Mouse (Mus musculus) CH12.LX (cell line): Measurements from ENCODE around the gene Mob3b. TPM values are rescaled to one million over a fixed set of nuclear protein-coding genes. Genes with fewer than 3 reads are reported as not detected.

Experiments used
- DNase-seq: peaks from one replicate; pipeline ENCODE4 v3.0.0-alpha.2; 2013; ENCODE audit errors: extremely low read depth
- H3K27ac ChIP-seq: 2 replicates; pipeline ENCODE4 v1.5.1; 2012; ENCODE audit warnings: low read depth, mild to moderate bottlenecking, control low read depth, moderate library complexity; ENCODE audit not compliant: insufficient read depth
- H3K27me3 ChIP-seq: replicated peaks from 2 replicates; pipeline ENCODE3; 2012; ENCODE audit warnings: inconsistent platforms
- H3K36me3 ChIP-seq, 2 experiments: replicated peaks in 1 of 2; 2 replicates each; pipeline versions ENCODE3 to v1.6.1; 2012; ENCODE audit warnings: inconsistent platforms in 1 of 2, low read length in 1 of 2, mild to moderate bottlenecking in 1 of 2, mixed read lengths in 1 of 2, moderate library complexity in 1 of 2; ENCODE audit not compliant: control insufficient read depth in 1 of 2, insufficient read depth in 1 of 2
- H3K4me1 ChIP-seq, 2 experiments: 2 replicates each; pipeline ENCODE4 v1.6.1; 2012; ENCODE audit warnings: inconsistent platforms in 1 of 2, moderate library complexity in 1 of 2; ENCODE audit not compliant: insufficient read depth in 2 of 2, control insufficient read depth in 1 of 2
- H3K4me2 ChIP-seq: 2 replicates; pipeline ENCODE4 v1.6.1; 2012; ENCODE audit warnings: low read depth, mild to moderate bottlenecking, control low read depth; ENCODE audit not compliant: poor library complexity, insufficient read depth, severe bottlenecking
- H3K4me3 ChIP-seq, 3 experiments: fragments of 150-350 bp in 1 of 3; sonication (generic) in 1 of 3; replicated peaks in 1 of 3; 2 replicates each; pipeline versions ENCODE3 to v1.5.1; 2011 to 2012; ENCODE audit warnings: low read depth in 2 of 3, low read length in 2 of 3, mild to moderate bottlenecking in 2 of 3, moderate library complexity in 2 of 3, control low read depth in 1 of 3, improper control_type of control experiment in 1 of 3, inconsistent platforms in 1 of 3, mixed read lengths in 1 of 3; ENCODE audit not compliant: poor library complexity in 1 of 3
- H3K79me2 ChIP-seq: replicated peaks from 2 replicates; pipeline ENCODE4 v1.6.1; 2012; ENCODE audit warnings: mild to moderate bottlenecking, moderate library complexity; ENCODE audit not compliant: control insufficient read depth, poor library complexity, insufficient read depth, severe bottlenecking; ENCODE audit errors: extremely low read depth
- H3K9ac ChIP-seq: 2 replicates; pipeline ENCODE4 v1.6.1; 2012; ENCODE audit warnings: low read depth, mild to moderate bottlenecking, control low read depth, moderate library complexity; ENCODE audit not compliant: insufficient read depth
- H3K9me3 ChIP-seq: replicated peaks from 2 replicates; pipeline ENCODE3; 2012; ENCODE audit warnings: low read length, inconsistent platforms, mixed read lengths
- BHLHE40 ChIP-seq: IDR thresholded peaks from 2 replicates; pipeline ENCODE4 v1.6.1; 2011; ENCODE audit warnings: mild to moderate bottlenecking, low read depth, low read length, improper control_type of control experiment
- CHD1 ChIP-seq: IDR thresholded peaks from 2 replicates; pipeline ENCODE4 v1.6.1; 2012; ENCODE audit warnings: low read depth, low read length, improper control_type of control experiment, inconsistent platforms
- CHD2 ChIP-seq: IDR thresholded peaks from 2 replicates; pipeline ENCODE4 v1.6.1; 2011; ENCODE audit warnings: low read length, improper control_type of control experiment
- CTCF ChIP-seq, 2 experiments: IDR thresholded peaks in 1 of 2; conservative IDR thresholded peaks in 1 of 2; 2 replicates each; pipeline ENCODE4 v1.5.1; 2011 to 2012; ENCODE audit warnings: low read depth in 2 of 2, low read length in 2 of 2, improper control_type of control experiment in 1 of 2, inconsistent platforms in 1 of 2, mild to moderate bottlenecking in 1 of 2, moderate library complexity in 1 of 2
- E2F4 ChIP-seq: IDR thresholded peaks from 2 replicates; pipeline ENCODE4 v1.6.1; 2011; ENCODE audit warnings: low read depth, low read length, improper control_type of control experiment; ENCODE audit not compliant: insufficient replicate concordance
- ELF1 ChIP-seq: IDR thresholded peaks from 2 replicates; pipeline ENCODE4 v1.6.1; 2014; ENCODE audit warnings: low read depth, mild to moderate bottlenecking, inconsistent platforms, low read length, improper control_type of control experiment
- EP300 ChIP-seq: IDR thresholded peaks from 2 replicates; pipeline ENCODE4 v1.6.1; 2011; ENCODE audit warnings: low read length, improper control_type of control experiment
- ETS1 ChIP-seq: conservative IDR thresholded peaks from 2 replicates; pipeline ENCODE4 v1.6.1; 2012; ENCODE audit warnings: low read depth, mild to moderate bottlenecking, inconsistent platforms, low read length, improper control_type of control experiment, moderate library complexity
- GABPA ChIP-seq: IDR thresholded peaks from 2 replicates; pipeline ENCODE4 v1.6.1; 2012; ENCODE audit warnings: low read depth, low read length, improper control_type of control experiment, inconsistent platforms; ENCODE audit not compliant: insufficient replicate concordance
- HCFC1 ChIP-seq: IDR thresholded peaks from 2 replicates; pipeline ENCODE4 v1.6.1; 2012; ENCODE audit warnings: low read depth, mild to moderate bottlenecking, inconsistent platforms, low read length, improper control_type of control experiment
- IRF4 ChIP-seq: IDR thresholded peaks from 2 replicates; pipeline ENCODE4 v1.6.1; 2014; ENCODE audit warnings: low read depth, mild to moderate bottlenecking, inconsistent platforms, low read length, improper control_type of control experiment
- JUN ChIP-seq: IDR thresholded peaks from 2 replicates; pipeline ENCODE4 v1.6.1; 2011; ENCODE audit warnings: low read depth, mild to moderate bottlenecking, low read length, improper control_type of control experiment, moderate library complexity; ENCODE audit not compliant: insufficient read depth
- JUND ChIP-seq: conservative IDR thresholded peaks from 2 replicates; pipeline ENCODE4 v1.6.1; 2011; ENCODE audit warnings: low read depth, low read length, improper control_type of control experiment
- KAT2A ChIP-seq: IDR thresholded peaks from 2 replicates; pipeline ENCODE4 v1.6.1; 2012; ENCODE audit warnings: low read length, improper control_type of control experiment, inconsistent platforms; ENCODE audit not compliant: insufficient replicate concordance
- MAFK ChIP-seq: IDR thresholded peaks from 2 replicates; pipeline ENCODE4 v1.6.1; 2011; ENCODE audit warnings: low read length, improper control_type of control experiment; ENCODE audit not compliant: insufficient replicate concordance
- MAX ChIP-seq: IDR thresholded peaks from 2 replicates; pipeline ENCODE4 v1.6.1; 2011; ENCODE audit warnings: low read length, improper control_type of control experiment
- MAZ ChIP-seq: IDR thresholded peaks from 2 replicates; pipeline ENCODE4 v1.6.1; 2012; ENCODE audit warnings: low read depth, mild to moderate bottlenecking, inconsistent platforms, low read length, improper control_type of control experiment, moderate library complexity
- MEF2A ChIP-seq: IDR thresholded peaks from 2 replicates; pipeline ENCODE4 v1.6.1; 2014; ENCODE audit warnings: low read depth, mild to moderate bottlenecking, inconsistent platforms, low read length, improper control_type of control experiment, borderline replicate concordance
- MXI1 ChIP-seq: IDR thresholded peaks from 2 replicates; pipeline ENCODE4 v1.6.1; 2011; ENCODE audit warnings: mild to moderate bottlenecking, low read depth, low read length, improper control_type of control experiment
- MYC ChIP-seq: IDR thresholded peaks from 2 replicates; pipeline ENCODE4 v1.6.1; 2011; ENCODE audit warnings: low read depth, mild to moderate bottlenecking, improper control_type of control experiment, low read length
- NELFE ChIP-seq: IDR thresholded peaks from 2 replicates; pipeline ENCODE4 v1.6.1; 2011; ENCODE audit warnings: low read depth, low read length, improper control_type of control experiment
- NRF1 ChIP-seq: IDR thresholded peaks from 2 replicates; pipeline ENCODE4 v1.6.1; 2014; ENCODE audit warnings: low read depth, mild to moderate bottlenecking, inconsistent platforms, low read length, improper control_type of control experiment, moderate library complexity
- PAX5 ChIP-seq: IDR thresholded peaks from 2 replicates; pipeline ENCODE4 v1.6.1; 2012; ENCODE audit warnings: low read length, inconsistent platforms, mixed read lengths
- POLR2A ChIP-seq: IDR thresholded peaks from 2 replicates; pipeline ENCODE4 v1.6.1; 2011; ENCODE audit warnings: low read depth, mild to moderate bottlenecking, improper control_type of control experiment, low read length
- POLR2AphosphoS2 ChIP-seq: IDR thresholded peaks from 2 replicates; pipeline ENCODE4 v1.6.1; 2011; ENCODE audit warnings: low read depth, low read length, improper control_type of control experiment
- RAD21 ChIP-seq: IDR thresholded peaks from 2 replicates; pipeline ENCODE4 v1.6.1; 2011; ENCODE audit warnings: low read depth, mild to moderate bottlenecking, low read length, improper control_type of control experiment, moderate library complexity
- RCOR1 ChIP-seq: conservative IDR thresholded peaks from 2 replicates; pipeline ENCODE4 v1.6.1; 2012; ENCODE audit warnings: low read depth, mild to moderate bottlenecking, inconsistent platforms, low read length, improper control_type of control experiment
- SIN3A ChIP-seq: IDR thresholded peaks from 2 replicates; pipeline ENCODE4 v1.6.1; 2012; ENCODE audit warnings: low read length, improper control_type of control experiment, inconsistent platforms
- SMC3 ChIP-seq: IDR thresholded peaks from 2 replicates; pipeline ENCODE4 v1.6.1; 2011; ENCODE audit warnings: low read depth, low read length, improper control_type of control experiment
- TBP ChIP-seq: conservative IDR thresholded peaks from 2 replicates; pipeline ENCODE4 v1.6.1; 2011; ENCODE audit warnings: low read depth, low read length, improper control_type of control experiment
- TCF12 ChIP-seq: IDR thresholded peaks from 2 replicates; pipeline ENCODE4 v1.6.1; 2014; ENCODE audit warnings: low read depth, mild to moderate bottlenecking, inconsistent platforms, low read length, improper control_type of control experiment
- UBTF ChIP-seq: IDR thresholded peaks from 2 replicates; pipeline ENCODE4 v1.6.1; 2012; ENCODE audit warnings: low read depth, mild to moderate bottlenecking, inconsistent platforms, low read length, improper control_type of control experiment, moderate library complexity
- USF1 ChIP-seq: IDR thresholded peaks from 2 replicates; pipeline ENCODE4 v1.6.1; 2014; ENCODE audit warnings: low read depth, mild to moderate bottlenecking, inconsistent platforms, low read length, improper control_type of control experiment
- USF2 ChIP-seq: conservative IDR thresholded peaks from 2 replicates; pipeline ENCODE4 v1.6.1; 2011; ENCODE audit warnings: low read depth, low read length, improper control_type of control experiment
- ZC3H11A ChIP-seq: IDR thresholded peaks from 2 replicates; pipeline ENCODE4 v1.6.1; 2012; ENCODE audit warnings: low read depth, mild to moderate bottlenecking, inconsistent platforms, low read length, improper control_type of control experiment
- ZKSCAN1 ChIP-seq: IDR thresholded peaks from 2 replicates; pipeline ENCODE4 v1.6.1; 2012; ENCODE audit warnings: low read depth, inconsistent platforms, low read length, improper control_type of control experiment, borderline replicate concordance
- ZMIZ1 ChIP-seq: IDR thresholded peaks from 2 replicates; pipeline ENCODE4 v1.6.1; 2012; ENCODE audit warnings: low read depth, mild to moderate bottlenecking, inconsistent platforms, low read length, improper control_type of control experiment
- ZNF384 ChIP-seq: IDR thresholded peaks from 2 replicates; pipeline ENCODE4 v1.6.1; 2012; ENCODE audit warnings: low read depth, low read length, improper control_type of control experiment, inconsistent platforms
- dilution Hi-C: fragments of 300-500 bp; cut with MboI; formaldehyde crosslinking; loops from 2 replicates; pipeline ENCODE4 v1.14.3; 2020; ENCODE audit warnings: low sequenced_read_pairs; ENCODE audit not compliant: extremely low pct_unique_long_range_greater_than_20kb, extremely low pct_ligation_motif_present
- in situ Hi-C: fragments of 300-500 bp; cut with MboI; formaldehyde crosslinking; loops from 3 replicates; pipeline ENCODE4 v1.14.3; 2019; ENCODE audit warnings: low sequenced_read_pairs, low pct_ligation_motif_present, low pct_unique_long_range_greater_than_20kb, mixed read lengths
- polyA plus RNA-seq: library from polyadenylated mRNA; unstranded; fragments of >175 nt; gene quantifications from 2 replicates; pipeline ENCODE4 v1.2.1, GENCODE M21; 2012; ENCODE audit warnings: low read depth; ENCODE audit not compliant: insufficient read length
- total RNA-seq, 2 experiments: library from RNA; depleted of rRNA; stranded (reverse); fragments of 300-350 nt in 1 of 2; fragments of >200 nt in 1 of 2; gene quantifications; 2 replicates each; pipeline ENCODE4 v1.2.3; 2012 to 2014

Mob3b gene
- total and polyA plus RNA-seq, 3 experiments: 3.5 to 11.7 (median 11.0) TPM

DNA sequence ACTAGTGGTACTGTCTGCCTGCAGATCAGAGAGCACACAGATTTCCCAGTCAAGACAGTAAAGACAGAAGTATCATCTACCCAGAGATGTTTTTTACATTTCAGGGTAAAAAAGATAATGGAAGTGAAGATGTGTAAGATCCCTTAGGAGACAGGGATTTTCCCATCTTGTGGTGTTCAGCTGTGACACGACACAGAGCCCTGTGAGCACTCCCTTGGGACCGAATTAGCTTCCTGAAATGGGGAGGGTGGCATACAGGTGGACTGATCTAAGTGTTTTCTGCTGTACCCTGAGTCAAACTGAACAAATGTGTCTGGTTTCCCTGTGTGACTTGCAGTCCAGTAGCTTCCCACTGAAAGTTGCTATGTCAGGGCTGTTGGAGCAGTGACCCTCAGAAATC lies 42.3 kb downstream of the Mob3b start:
- peaks cover 5% of the 10 kb centered on the region for H3K9me3 ChIP-seq
- in situ Hi-C loops: no loop called here
- peak; percentile 72 for DNase-seq
- no peaks in the 10 kb centered on the region for H3K79me2 ChIP-seq
- dilution Hi-C loops: no loop called here
- TF ChIP-seq ETS1: peak; percentile 75
- no peak; the same call in 1 of the 2 replicates for TF ChIP-seq SMC3
- TF ChIP-seq JUN: no peak
- 0 out of 2 replicates have a peak, but pooled peaks have one; percentile 35 for TF ChIP-seq CHD2
- 0 out of 2 replicates have a peak, but pooled peaks have one; percentile 48 for TF ChIP-seq MAFK
- no peak for TF ChIP-seq PAX5
- TF ChIP-seq NRF1: no peak
- no peak for TF ChIP-seq UBTF
- TF ChIP-seq E2F4: no peak
- peak; percentile 36; the same call in 1 of the 2 replicates for TF ChIP-seq ZMIZ1
- TF ChIP-seq ZKSCAN1: no peak
- TF ChIP-seq CHD1: no peak
- no peak for TF ChIP-seq MXI1
- no peak for TF ChIP-seq GABPA
- 0 out of 2 replicates have a peak, but pooled peaks have one; percentile 54 for TF ChIP-seq KAT2A
- TF ChIP-seq MYC: 0 out of 2 replicates have a peak, but pooled peaks have one; percentile 25
- TF ChIP-seq USF2: no peak
- TF ChIP-seq NELFE: no peak
- no peak for TF ChIP-seq RCOR1
- TF ChIP-seq EP300: peak; percentile 79
- TF ChIP-seq TCF12: peak; percentile 78; the same call in 1 of the 2 replicates
- 0 out of 2 replicates have a peak, but pooled peaks have one; percentile 52 for TF ChIP-seq IRF4
- peak; percentile 42 for TF ChIP-seq ZNF384
- peak; percentile 61; the same call in 1 of the 2 replicates for TF ChIP-seq BHLHE40
- no peak for TF ChIP-seq POLR2A
- no peak for TF ChIP-seq USF1
- TF ChIP-seq JUND: peak; percentile 34; the same call in 1 of the 2 replicates
- TF ChIP-seq MAZ: no peak
- no peak for TF ChIP-seq MAX
- TF ChIP-seq ZC3H11A: no peak
- no peak; the same call in 1 of the 2 replicates for TF ChIP-seq MEF2A
- TF ChIP-seq TBP: no peak
- no peak for TF ChIP-seq CTCF (conservative IDR thresholded peaks at IDR 0.05 in 1 of 2, IDR thresholded peaks at IDR 0.05 in 1 of 2; ENCODE audit: low read depth in 2 of 2, low read length in 2 of 2)
- 0 out of 2 replicates have a peak, but pooled peaks have one; percentile 31 for TF ChIP-seq SIN3A
- no peak; the same call in 1 of the 2 replicates for TF ChIP-seq RAD21
- TF ChIP-seq POLR2AphosphoS2: no peak
- no peak for TF ChIP-seq ELF1
- no peak for TF ChIP-seq HCFC1
- no peaks in the 10 kb centered on the region for H3K27me3 ChIP-seq
- H3K4me3 ChIP-seq: no peak overlapping the region
- peak overlapping the region; percentile 32; the same call in 1 of the 2 replicates for H3K27ac ChIP-seq
- H3K4me2 ChIP-seq: peak overlapping the region; percentile 55
- no peak overlapping the region for H3K9ac ChIP-seq
- H3K36me3 ChIP-seq: peaks cover 0 to 29% of the 10 kb centered on the region in 2 experiments
- peaks cover 24 to 68% of the 10 kb centered on the region in 2 experiments for H3K4me1 ChIP-seq
